ENCODE assay signal across 8 mouse cellular contexts in genomic region chr2:174333239-174333890, GRCm38 (mm10). TPM values are rescaled to one million over a fixed set of nuclear protein-coding genes. Genes with fewer than 3 reads are reported as not detected.
DNase-seq lines count a peak whose midpoint lies in the region; ATAC-seq and TF ChIP-seq lines count a peak whose summit lies in the region.

No protein-coding gene starts in this region.

- H3K9ac ChIP-seq in forebrain, embryonic 16.5 days (replicated peaks; ENCODE audit: low read depth, low read length), result no peak overlapping the region
- H3K9ac ChIP-seq in limb, embryonic 15.5 days, result no peak overlapping the region
- peak overlapping the region; percentile 17; the same call in 1 of the 2 replicates for H3K9ac ChIP-seq in stomach, embryonic 16.5 days (ENCODE audit: low read length)

- H3K36me3 ChIP-seq in spleen, adult 2 months (ENCODE audit: control insufficient read depth, insufficient read depth, low read length), result peaks cover 3% of the 10 kb centered on the region; the same call in 1 of the 2 replicates
- H3K36me3 ChIP-seq in forebrain, embryonic 16.5 days (ENCODE audit: control insufficient read depth, insufficient read depth), result no peaks in the 10 kb centered on the region
- H3K36me3 ChIP-seq in limb, embryonic 15.5 days, result peaks cover 19% of the 10 kb centered on the region; the same call in 1 of the 2 replicates
- H3K36me3 ChIP-seq in stomach, embryonic 16.5 days (ENCODE audit: control insufficient read depth, insufficient read depth, low read length), result no peaks in the 10 kb centered on the region

- no peak for DNase-seq in spleen, adult 2 months (ENCODE audit: low read depth in 1 of 2, low spot score in 2 of 2)
- no peak for DNase-seq in spleen, postnatal 36 days (ENCODE audit: low spot score in 2 of 2)
- DNase-seq in urinary bladder, postnatal 10 days (ENCODE audit: low spot score), result no peak
- no peak for DNase-seq in layer of hippocampus, adult 8-10 months (ENCODE audit: low spot score in 2 of 2)

- peak overlapping the region; percentile 8; the same call in 1 of the 2 replicates for H3K4me2 ChIP-seq in forebrain, embryonic 16.5 days (ENCODE audit: low read length)
- peak overlapping the region; percentile 69 for H3K4me2 ChIP-seq in limb, embryonic 15.5 days
- H3K4me2 ChIP-seq in stomach, embryonic 16.5 days (ENCODE audit: low read depth, low read length), result peak overlapping the region; percentile 69

- ATAC-seq in forebrain, embryonic 16.5 days, result no peak
- ATAC-seq in limb, embryonic 15.5 days (ENCODE audit: insufficient number of reproducible peaks, low FRiP score, low TSS enrichment, low read depth), result no peak
- ATAC-seq in stomach, embryonic 16.5 days (ENCODE audit: insufficient read depth, low FRiP score), result no peak
- ATAC-seq in erythroid progenitor cell, adult 5-6 weeks (replicated peaks; ENCODE audit: low FRiP score, poor library complexity, severe bottlenecking), result no peak

- TF ChIP-seq POLR2A in spleen, adult 2 months (IDR thresholded peaks at IDR 0.05; ENCODE audit: low read depth, low read length), result no peak

- no peak overlapping the region for H3K4me3 ChIP-seq in spleen, adult 2 months (ENCODE audit: extremely low read depth, insufficient read depth, insufficient read length)
- H3K4me3 ChIP-seq in forebrain, embryonic 16.5 days (replicated peaks; ENCODE audit: low read length), result no peak overlapping the region
- H3K4me3 ChIP-seq in limb, embryonic 15.5 days, result peak overlapping the region; percentile 94
- H3K4me3 ChIP-seq in stomach, embryonic 16.5 days (replicated peaks; ENCODE audit: low read length), result peak overlapping the region; percentile 26; the same call in 1 of the 2 replicates

- WGBS in spleen, adult 2 months, result 46% methylated on average over 7 of the region's 7 CpGs
- WGBS in forebrain, embryonic 16.5 days, result 45% methylated on average over 7 of the region's 7 CpGs
- WGBS in limb, embryonic 15.5 days, result 48% methylated on average over 7 of the region's 7 CpGs
- 23% methylated on average over 7 of the region's 7 CpGs for WGBS in stomach, embryonic 16.5 days

- TF ChIP-seq CTCF in spleen, adult 2 months (IDR thresholded peaks at IDR 0.05; ENCODE audit: extremely low read depth, insufficient read depth, insufficient read length, insufficient replicate concordance), result no peak

- H3K27ac ChIP-seq in spleen, adult 2 months (ENCODE audit: insufficient read depth, low read length), result peak overlapping the region; percentile 5; the same call in 1 of the 2 replicates
- no peak overlapping the region for H3K27ac ChIP-seq in forebrain, embryonic 16.5 days (ENCODE audit: low read length)
- H3K27ac ChIP-seq in limb, embryonic 15.5 days, result peak overlapping the region; percentile 57; the same call in 1 of the 2 replicates
- peak overlapping the region; percentile 43 for H3K27ac ChIP-seq in stomach, embryonic 16.5 days (ENCODE audit: low read length)

- no peaks in the 10 kb centered on the region for H3K27me3 ChIP-seq in spleen, adult 2 months (ENCODE audit: control insufficient read depth, insufficient read depth, low read length)
- H3K27me3 ChIP-seq in forebrain, embryonic 16.5 days (replicated peaks; ENCODE audit: control insufficient read depth, insufficient read depth, low read length), result no peaks in the 10 kb centered on the region
- no peaks in the 10 kb centered on the region for H3K27me3 ChIP-seq in limb, embryonic 15.5 days
- H3K27me3 ChIP-seq in stomach, embryonic 16.5 days (ENCODE audit: control insufficient read depth, insufficient read depth, low read length), result no peaks in the 10 kb centered on the region

- no peaks in the 10 kb centered on the region for H3K9me3 ChIP-seq in forebrain, embryonic 16.5 days (ENCODE audit: control insufficient read depth, low read length)
- no peaks in the 10 kb centered on the region for H3K9me3 ChIP-seq in limb, embryonic 15.5 days
- no peaks in the 10 kb centered on the region for H3K9me3 ChIP-seq in stomach, embryonic 16.5 days (replicated peaks; ENCODE audit: control insufficient read depth, low read length)

- H3K4me1 ChIP-seq in spleen, adult 2 months (ENCODE audit: control insufficient read depth, insufficient read depth, insufficient read length), result peaks cover 21% of the 10 kb centered on the region
- peaks cover 54% of the 10 kb centered on the region for H3K4me1 ChIP-seq in forebrain, embryonic 16.5 days (replicated peaks; ENCODE audit: control insufficient read depth, insufficient read depth, low read length)
- peaks cover 67% of the 10 kb centered on the region for H3K4me1 ChIP-seq in limb, embryonic 15.5 days
- peaks cover 50% of the 10 kb centered on the region for H3K4me1 ChIP-seq in stomach, embryonic 16.5 days (ENCODE audit: control insufficient read depth, insufficient read depth, low read length)

RNA-seq across cellular contexts. Expression of gene Gm20721, which starts 13.1 kb away (rescaled TPM):
- 0.09 and 0.16 TPM in 2 replicates for polyA plus RNA-seq in spleen, adult 2 months (2012; rRNA removed)
- 11.4 and 13.5 TPM in 2 replicates for polyA plus RNA-seq in forebrain, embryonic 16.5 days (2015; fragmentation: Nextera tagmentation; extraction: Ambion mirVana)
- polyA plus RNA-seq in limb, embryonic 15.5 days (2015; fragmentation: Nextera tagmentation; extraction: Ambion mirVana), result 28.5 and 42.0 TPM in 2 replicates
- 34.1 and 63.1 TPM in 2 replicates for polyA plus RNA-seq in stomach, embryonic 16.5 days (2015; fragmentation: Nextera tagmentation; extraction: Ambion mirVana)
- 1 to 10 TPM; 1.2 to 2.9 (median 1.8) TPM for total RNA-seq in layer of hippocampus, adult 8-10 months (2022)
- not detected in 2 replicates for total RNA-seq in erythroid progenitor cell, adult 5-6 weeks (2015; ENCODE audit: low replicate concordance)
- total RNA-seq in erythroid progenitor cell, adult 5-6 weeks (2017; ENCODE audit: low replicate concordance), result 0.61 and 11.9 TPM in 2 replicates

RNA-seq across cellular contexts. Expression of gene Gnas, which starts 49.2 kb away (rescaled TPM):
- 515 and 602 TPM in 2 replicates for polyA plus RNA-seq in spleen, adult 2 months (2012; rRNA removed)
- polyA plus RNA-seq in forebrain, embryonic 16.5 days (2015; fragmentation: Nextera tagmentation; extraction: Ambion mirVana), result 1,187 and 1,213 TPM in 2 replicates
- 2,137 and 2,166 TPM in 2 replicates for polyA plus RNA-seq in limb, embryonic 15.5 days (2015; fragmentation: Nextera tagmentation; extraction: Ambion mirVana)
- polyA plus RNA-seq in stomach, embryonic 16.5 days (2015; fragmentation: Nextera tagmentation; extraction: Ambion mirVana), result 581 and 721 TPM in 2 replicates
- 1,000 to 10,000 TPM; 1,786 to 1,958 (median 1,837) TPM for total RNA-seq in layer of hippocampus, adult 8-10 months (2022)
- total RNA-seq in erythroid progenitor cell, adult 5-6 weeks (2015; ENCODE audit: low replicate concordance), result 338 and 377 TPM in 2 replicates
- 196 and 201 TPM in 2 replicates for total RNA-seq in erythroid progenitor cell, adult 5-6 weeks (2017; ENCODE audit: low replicate concordance)

Comparison
In these comparisons a context has a peak if more than half of its experiments do, and no peak if none do; other contexts are left out.
1. H3K4me3 ChIP-seq: peak in limb, embryonic 15.5 days (single experiment) and stomach, embryonic 16.5 days (single experiment); none in spleen, adult 2 months (single experiment) and forebrain, embryonic 16.5 days (single experiment).
2. H3K4me2 ChIP-seq: peak in every context shown above with its lines; median percentile 69 in limb, embryonic 15.5 days; 69 in stomach, embryonic 16.5 days; 8 in forebrain, embryonic 16.5 days.
3. RNA of gene Gm20721, which starts 13.1 kb away (polyA plus RNA-seq): 34.1 to 63.1 TPM in stomach, embryonic 16.5 days, 28.5 to 42.0 TPM in limb, embryonic 15.5 days and 11.4 to 13.5 TPM in forebrain, embryonic 16.5 days; 0.09 to 0.16 TPM in spleen, adult 2 months; every median in the first group is over 10 times any median in the second.